Mouse (Mus musculus) MEL (cell line): ENCODE results near the gene Tmem200a. TPM values are rescaled to one million over a fixed set of nuclear protein-coding genes. Genes with fewer than 3 reads are reported as not detected.

Experiments used
- DNase-seq: peaks from one replicate; pipeline ENCODE4 v3.0.0; 2011; ENCODE audit warnings: low read depth, low spot score
- H3K27ac ChIP-seq: 2 replicates; pipeline ENCODE4 v1.5.1; 2012; ENCODE audit warnings: low read depth, mild to moderate bottlenecking, control low read depth, low read length, moderate library complexity; ENCODE audit not compliant: control insufficient read depth
- H3K27me3 ChIP-seq, 2 experiments: fragments of 150-350 bp in 1 of 2; sonication (generic) in 1 of 2; 2 replicates each; pipeline ENCODE4 v1.6.1; 2012; ENCODE audit warnings: low read length in 2 of 2, mild to moderate bottlenecking in 2 of 2, improper control_type of control experiment in 1 of 2, moderate library complexity in 1 of 2; ENCODE audit not compliant: insufficient read depth in 2 of 2, control insufficient read depth in 1 of 2
- H3K36me3 ChIP-seq, 2 experiments: 2 replicates each; pipeline ENCODE4 v1.6.1; 2012 to 2014; ENCODE audit warnings: low read length in 2 of 2, improper control_type of control experiment in 1 of 2, inconsistent platforms in 1 of 2, mild to moderate bottlenecking in 1 of 2; ENCODE audit not compliant: insufficient read depth in 2 of 2, control insufficient read depth in 1 of 2
- H3K4me1 ChIP-seq, 2 experiments: fragments of 150-350 bp in 1 of 2; sonication (generic) in 1 of 2; 2 replicates each; pipeline ENCODE4 v1.6.1; 2012; ENCODE audit warnings: low read length in 2 of 2, improper control_type of control experiment in 1 of 2, mild to moderate bottlenecking in 1 of 2; ENCODE audit not compliant: insufficient read depth in 2 of 2, control insufficient read depth in 1 of 2
- H3K4me3 ChIP-seq, 2 experiments: fragments of 150-350 bp in 1 of 2; sonication (generic) in 1 of 2; 2 replicates each; pipeline ENCODE4 v1.5.1; 2012; ENCODE audit warnings: low read depth in 2 of 2, low read length in 2 of 2, mild to moderate bottlenecking in 2 of 2, moderate library complexity in 2 of 2, control low read depth in 1 of 2, improper control_type of control experiment in 1 of 2; ENCODE audit not compliant: control insufficient read depth in 1 of 2, insufficient read depth in 1 of 2
- H3K79me2 ChIP-seq: 2 replicates; pipeline ENCODE4 v1.6.1; 2012; ENCODE audit warnings: mild to moderate bottlenecking, low read length, moderate library complexity; ENCODE audit not compliant: control insufficient read depth, poor library complexity, insufficient read depth
- H3K9ac ChIP-seq: 2 replicates; pipeline ENCODE4 v1.6.1; 2012; ENCODE audit warnings: low read depth, mild to moderate bottlenecking, control low read depth, low read length, moderate library complexity; ENCODE audit not compliant: control insufficient read depth, poor library complexity, severe bottlenecking
- H3K9me3 ChIP-seq: fragments of 150-350 bp; sonication (generic); replicated peaks from 2 replicates; pipeline ENCODE4 v1.6.1; 2012; ENCODE audit warnings: mild to moderate bottlenecking, low read length, improper control_type of control experiment, moderate library complexity; ENCODE audit not compliant: insufficient read depth
- CHD2 ChIP-seq: IDR thresholded peaks from 2 replicates; pipeline ENCODE4 v1.6.1; 2011; ENCODE audit warnings: low read length, improper control_type of control experiment
- CTCF ChIP-seq, 3 experiments: IDR thresholded peaks in 2 of 3; conservative IDR thresholded peaks in 1 of 3; 2 replicates each; pipeline ENCODE4 v1.5.1; 2011 to 2012; ENCODE audit warnings: low read length in 3 of 3, low read depth in 2 of 3, mild to moderate bottlenecking in 2 of 3, improper control_type of control experiment in 1 of 3, inconsistent platforms in 1 of 3, mixed read lengths in 1 of 3, moderate library complexity in 1 of 3; ENCODE audit not compliant: control insufficient read depth in 1 of 3, insufficient read depth in 1 of 3, poor library complexity in 1 of 3, severe bottlenecking in 1 of 3
- E2F4 ChIP-seq: IDR thresholded peaks from 2 replicates; pipeline ENCODE4 v1.6.1; 2011; ENCODE audit warnings: low read depth, low read length, improper control_type of control experiment, borderline replicate concordance
- ELF1 ChIP-seq: IDR thresholded peaks from 2 replicates; pipeline ENCODE4 v1.6.1; 2014; ENCODE audit warnings: low read depth, mild to moderate bottlenecking, inconsistent platforms, low read length, improper control_type of control experiment, moderate library complexity
- EP300 ChIP-seq, 2 experiments: IDR thresholded peaks; 2 replicates each; pipeline ENCODE4 v1.6.1; 2011; ENCODE audit warnings: improper control_type of control experiment in 2 of 2, low read length in 2 of 2, low read depth in 1 of 2, mild to moderate bottlenecking in 1 of 2
- GABPA ChIP-seq: IDR thresholded peaks from 2 replicates; pipeline ENCODE4 v1.6.1; 2012; ENCODE audit warnings: low read depth, mild to moderate bottlenecking, inconsistent platforms, low read length, improper control_type of control experiment, moderate library complexity
- GATA1 ChIP-seq: IDR thresholded peaks from 2 replicates; pipeline ENCODE4 v1.6.1; 2011; ENCODE audit warnings: low read depth, low read length, improper control_type of control experiment
- HCFC1 ChIP-seq: IDR thresholded peaks from 2 replicates; pipeline ENCODE4 v1.6.1; 2012; ENCODE audit warnings: low read depth, mild to moderate bottlenecking, inconsistent platforms, low read length, improper control_type of control experiment, moderate library complexity
- MAZ ChIP-seq: IDR thresholded peaks from 2 replicates; pipeline ENCODE4 v1.6.1; 2012; ENCODE audit warnings: low read depth, mild to moderate bottlenecking, inconsistent platforms, low read length, improper control_type of control experiment
- MYB ChIP-seq: IDR thresholded peaks from 2 replicates; pipeline ENCODE4 v1.6.1; 2011; ENCODE audit warnings: mild to moderate bottlenecking, low read depth, low read length, improper control_type of control experiment
- NRF1 ChIP-seq: IDR thresholded peaks from 2 replicates; pipeline ENCODE4 v1.6.1; 2014; ENCODE audit warnings: low read depth, mild to moderate bottlenecking, inconsistent platforms, low read length, improper control_type of control experiment, moderate library complexity; ENCODE audit not compliant: poor library complexity, insufficient read depth, severe bottlenecking
- POLR2A ChIP-seq, 2 experiments: IDR thresholded peaks; 2 replicates each; pipeline ENCODE4 v1.6.1; 2011 to 2012; ENCODE audit warnings: low read length in 2 of 2, mild to moderate bottlenecking in 2 of 2, control low read depth in 1 of 2, improper control_type of control experiment in 1 of 2, low read depth in 1 of 2, moderate library complexity in 1 of 2; ENCODE audit not compliant: control insufficient read depth in 1 of 2, insufficient read depth in 1 of 2, poor library complexity in 1 of 2
- POLR2AphosphoS5 ChIP-seq: IDR thresholded peaks from 2 replicates; pipeline ENCODE4 v1.6.1; 2012; ENCODE audit warnings: low read depth, borderline replicate concordance, mild to moderate bottlenecking, inconsistent platforms, low read length, moderate library complexity, mixed read lengths
- RAD21 ChIP-seq: IDR thresholded peaks from 2 replicates; pipeline ENCODE4 v1.6.1; 2011; ENCODE audit warnings: mild to moderate bottlenecking, low read depth, low read length, improper control_type of control experiment
- SMC3 ChIP-seq: IDR thresholded peaks from 2 replicates; pipeline ENCODE4 v1.6.1; 2011; ENCODE audit warnings: low read depth, low read length, improper control_type of control experiment
- TAL1 ChIP-seq: IDR thresholded peaks from 2 replicates; pipeline ENCODE4 v1.6.1; 2012; ENCODE audit warnings: mild to moderate bottlenecking, inconsistent platforms, low read length, moderate library complexity, mixed read lengths
- TBP ChIP-seq: IDR thresholded peaks from 2 replicates; pipeline ENCODE4 v1.8.0; 2011; ENCODE audit warnings: low read depth, low read length, improper control_type of control experiment
- TCF12 ChIP-seq: IDR thresholded peaks from 2 replicates; pipeline ENCODE4 v1.6.1; 2014; ENCODE audit warnings: low read depth, mild to moderate bottlenecking, inconsistent platforms, low read length, improper control_type of control experiment, moderate library complexity
- USF1 ChIP-seq: IDR thresholded peaks from 2 replicates; pipeline ENCODE4 v1.6.1; 2014; ENCODE audit warnings: low read depth, mild to moderate bottlenecking, inconsistent platforms, low read length, improper control_type of control experiment, moderate library complexity
- USF2 ChIP-seq, 2 experiments: IDR thresholded peaks; 2 replicates each; pipeline ENCODE4 v1.6.1; 2011 to 2012; ENCODE audit warnings: improper control_type of control experiment in 2 of 2, low read length in 2 of 2, borderline replicate concordance in 1 of 2, inconsistent platforms in 1 of 2, low read depth in 1 of 2, mild to moderate bottlenecking in 1 of 2; ENCODE audit not compliant: insufficient read depth in 1 of 2
- ZKSCAN1 ChIP-seq: IDR thresholded peaks from 2 replicates; pipeline ENCODE4 v1.6.1; 2012; ENCODE audit warnings: low read depth, mild to moderate bottlenecking, inconsistent platforms, low read length, improper control_type of control experiment, moderate library complexity
- ZMIZ1 ChIP-seq: IDR thresholded peaks from 2 replicates; pipeline ENCODE4 v1.6.1; 2012; ENCODE audit warnings: low read depth, mild to moderate bottlenecking, inconsistent platforms, low read length, improper control_type of control experiment, moderate library complexity
- ZNF384 ChIP-seq: IDR thresholded peaks from 2 replicates; pipeline ENCODE4 v1.6.1; 2012; ENCODE audit warnings: low read depth, mild to moderate bottlenecking, inconsistent platforms, low read length, improper control_type of control experiment
- polyA plus RNA-seq, 2 experiments: library from polyadenylated mRNA; stranded (reverse) in 1 of 2; unstranded in 1 of 2; fragments of >175 nt in 1 of 2; fragments of >200 nt in 1 of 2; gene quantifications; 2 replicates each; pipeline versions ENCODE4 v1.2.1 to v1.2.4; 2012; ENCODE audit warnings: low replicate concordance in 2 of 2, low read depth in 1 of 2; ENCODE audit not compliant: insufficient read length in 2 of 2, insufficient read depth in 1 of 2, missing spikeins in 1 of 2
- total RNA-seq: library from RNA; depleted of rRNA; stranded (reverse); fragments of 300-350 nt; gene quantifications from 2 replicates; pipeline ENCODE4 v1.2.3, GENCODE M21; 2012

The Tmem200a gene
- total and polyA plus RNA-seq, 3 experiments: not detected

DNA sequence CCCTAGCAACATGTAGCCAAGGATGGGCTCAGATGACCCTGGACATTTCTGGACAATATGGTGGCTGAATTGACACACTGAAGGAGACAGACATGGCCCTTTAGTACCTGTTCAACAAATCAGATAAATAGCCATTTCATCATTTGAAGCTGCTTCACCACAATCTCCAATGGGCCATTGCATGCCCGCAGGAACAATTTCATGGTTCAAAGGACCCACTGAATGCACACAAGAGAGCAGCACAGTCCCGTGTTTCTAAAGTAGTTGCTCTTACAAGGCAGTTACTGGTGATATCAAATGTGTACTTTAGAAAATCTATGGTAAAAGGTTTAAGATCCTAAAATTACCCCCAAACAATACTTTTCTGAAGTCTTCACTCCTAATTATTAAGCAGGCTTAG lies 134.2 kb downstream of the Tmem200a start:
- DNase-seq: no peak
- no peaks in the 10 kb centered on the region for H3K27me3 ChIP-seq
- no peak overlapping the region for H3K9ac ChIP-seq
- no peaks in the 10 kb centered on the region for H3K79me2 ChIP-seq
- H3K9me3 ChIP-seq: no peaks in the 10 kb centered on the region
- H3K4me1 ChIP-seq: no peaks in the 10 kb centered on the region
- H3K27ac ChIP-seq: no peak overlapping the region
- H3K36me3 ChIP-seq: no peaks in the 10 kb centered on the region
- TF ChIP-seq GATA1 (no peak), TBP (no peak), EP300 (IDR thresholded peaks at IDR 0.05; ENCODE audit: low read depth in 1 of 2, low read length in 2 of 2) (no peak), POLR2A (IDR thresholded peaks at IDR 0.05; ENCODE audit: control insufficient read depth in 1 of 2, insufficient read depth in 1 of 2, low read depth in 1 of 2, low read length in 2 of 2, poor library complexity in 1 of 2) (no peak), MYB (no peak), E2F4 (no peak), USF1 (no peak), SMC3 (no peak), RAD21 (no peak), CTCF (IDR thresholded peaks at IDR 0.05 in 2 of 3, conservative IDR thresholded peaks at IDR 0.05 in 1 of 3; ENCODE audit: control insufficient read depth in 1 of 3, insufficient read depth in 1 of 3, low read depth in 2 of 3, low read length in 3 of 3, poor library complexity in 1 of 3, severe bottlenecking in 1 of 3) (no peak), POLR2AphosphoS5 (no peak), ZMIZ1 (no peak), GABPA (no peak), ELF1 (no peak)
- H3K4me3 ChIP-seq: no peak overlapping the region

DNA sequence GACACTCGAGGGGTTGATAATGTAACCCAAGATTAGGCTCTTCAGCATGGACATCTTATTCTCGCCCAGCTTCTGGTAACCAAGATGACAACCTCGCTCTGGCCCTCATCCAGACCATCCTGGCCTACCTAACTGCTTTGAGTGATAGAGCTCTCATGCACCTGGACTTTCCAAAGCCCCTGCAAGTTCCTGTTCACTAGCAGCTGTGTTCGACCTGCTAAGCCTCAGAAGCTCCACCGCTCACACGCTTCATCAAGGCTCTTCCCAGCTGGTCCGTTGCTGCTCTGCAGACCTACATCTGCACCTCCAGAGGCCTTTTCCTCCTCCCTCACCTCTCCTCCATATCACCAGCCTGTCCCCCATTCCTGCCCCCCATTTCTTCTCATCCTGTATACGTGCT lies 147.1 kb downstream of the Tmem200a start:
- no peak overlapping the region for H3K9ac ChIP-seq
- no peaks in the 10 kb centered on the region for H3K9me3 ChIP-seq
- H3K4me3 ChIP-seq: no peak overlapping the region
- no peaks in the 10 kb centered on the region for H3K36me3 ChIP-seq
- TF ChIP-seq CHD2 (no peak), ZNF384 (no peak), HCFC1 (no peak), NRF1 (no peak), GABPA (no peak), USF2 (IDR thresholded peaks at IDR 0.05; ENCODE audit: borderline replicate concordance in 1 of 2, insufficient read depth in 1 of 2, low read depth in 1 of 2, low read length in 2 of 2) (no peak), E2F4 (no peak), EP300 (IDR thresholded peaks at IDR 0.05; ENCODE audit: low read depth in 1 of 2, low read length in 2 of 2) (no peak), TAL1 (no peak), POLR2AphosphoS5 (no peak), TBP (no peak), MAZ (no peak), GATA1 (no peak), ZMIZ1 (no peak), MYB (no peak), ZKSCAN1 (no peak), TCF12 (no peak)
- no peaks in the 10 kb centered on the region for H3K27me3 ChIP-seq
- H3K4me1 ChIP-seq: no peaks in the 10 kb centered on the region
- H3K79me2 ChIP-seq: no peaks in the 10 kb centered on the region
- DNase-seq: no peak
- no peak overlapping the region for H3K27ac ChIP-seq
